28 mouse cellular contexts compared by ENCODE assay signal in genomic region chr12:77519534-77520102, GRCm38 (mm10).
DNase-seq lines count a peak whose midpoint lies in the region; ATAC-seq and TF ChIP-seq lines count a peak whose summit lies in the region.
"Had no signal": no experiment of that assay in that cellular context is flagged by ENCODE, and none has a peak within 500 bp of the region (broad histone marks: within the 10 kb centered on the region; RNA-seq: fewer than 3 reads in every experiment).

No protein-coding gene starts in this region.

- H3K27ac ChIP-seq in midbrain, embryonic 10.5 days (replicated peaks) = 0 out of 2 replicates have a peak overlapping the region, but pooled peaks have one; percentile 46
- no peak overlapping the region for H3K27ac ChIP-seq in midbrain, embryonic 15.5 days
- H3K27ac ChIP-seq in limb, embryonic 10.5 days = peak overlapping the region; percentile 64
- H3K27ac ChIP-seq in lung, embryonic 14.5 days (ENCODE audit: low read depth) = peak overlapping the region; percentile 70
- H3K27ac ChIP-seq: forebrain, embryonic 12.5 days; hindbrain, embryonic 15.5 days; liver, embryonic 14.5 days; midbrain, embryonic 12.5 days; neural tube, embryonic 13.5 days had no signal

- H3K27me3 ChIP-seq in midbrain, embryonic 10.5 days (ENCODE audit: low read depth, poor library complexity, severe bottlenecking) = no peaks in the 10 kb centered on the region
- H3K27me3 ChIP-seq in midbrain, embryonic 15.5 days (replicated peaks) = no peaks in the 10 kb centered on the region
- no peaks in the 10 kb centered on the region for H3K27me3 ChIP-seq in limb, embryonic 10.5 days (ENCODE audit: low read depth, poor library complexity, severe bottlenecking)
- no peaks in the 10 kb centered on the region for H3K27me3 ChIP-seq in lung, embryonic 14.5 days (ENCODE audit: insufficient read depth, low read length)
- H3K27me3 ChIP-seq: forebrain, embryonic 12.5 days; hindbrain, embryonic 15.5 days; midbrain, embryonic 12.5 days; neural tube, embryonic 13.5 days had no signal

- H3K36me3 ChIP-seq in midbrain, embryonic 10.5 days = no peaks in the 10 kb centered on the region
- no peaks in the 10 kb centered on the region for H3K36me3 ChIP-seq in midbrain, embryonic 15.5 days (replicated peaks)
- H3K36me3 ChIP-seq in limb, embryonic 10.5 days = no peaks in the 10 kb centered on the region
- H3K36me3 ChIP-seq in lung, embryonic 14.5 days (ENCODE audit: insufficient read depth) = no peaks in the 10 kb centered on the region
- H3K36me3 ChIP-seq: forebrain, embryonic 12.5 days; heart, embryonic 12.5 days; hindbrain, embryonic 15.5 days; midbrain, embryonic 12.5 days; neural tube, embryonic 13.5 days had no signal

- no peak overlapping the region for H3K9ac ChIP-seq in midbrain, embryonic 15.5 days
- H3K9ac ChIP-seq in lung, embryonic 14.5 days = no peak overlapping the region
- H3K9ac ChIP-seq: forebrain, embryonic 12.5 days; heart, embryonic 12.5 days; hindbrain, embryonic 15.5 days; liver, embryonic 14.5 days; midbrain, embryonic 12.5 days; neural tube, embryonic 13.5 days had no signal

- ATAC-seq in midbrain, embryonic 15.5 days (replicated peaks) = no peak
- ATAC-seq in lung, embryonic 14.5 days (ENCODE audit: insufficient read depth) = peak; percentile 92
- no peak for ATAC-seq in megakaryocyte progenitor cell, adult 5-6 weeks (replicated peaks; ENCODE audit: poor library complexity)
- no peak for ATAC-seq in megakaryocyte, adult 5-6 weeks (ENCODE audit: poor library complexity, severe bottlenecking)
- ATAC-seq: CD4-positive, CD25-positive, alpha-beta regulatory T cell, adult 4 months; inflammation-experienced regulatory T-cells, adult 6 months had no signal

- peaks cover 9% of the 10 kb centered on the region for H3K4me1 ChIP-seq in midbrain, embryonic 10.5 days
- H3K4me1 ChIP-seq in midbrain, embryonic 15.5 days = no peaks in the 10 kb centered on the region
- H3K4me1 ChIP-seq in limb, embryonic 10.5 days = peaks cover 29% of the 10 kb centered on the region
- H3K4me1 ChIP-seq in lung, embryonic 14.5 days (ENCODE audit: insufficient read depth) = no peaks in the 10 kb centered on the region
- H3K4me1 ChIP-seq: forebrain, embryonic 12.5 days; heart, embryonic 12.5 days; hindbrain, embryonic 15.5 days; midbrain, embryonic 12.5 days; neural tube, embryonic 13.5 days had no signal

- WGBS in midbrain, embryonic 10.5 days = 76% methylated on average over 6 of the region's 6 CpGs
- 78% methylated on average over 6 of the region's 6 CpGs for WGBS in midbrain, embryonic 15.5 days
- 83% methylated on average over 6 of the region's 6 CpGs for WGBS in limb, embryonic 10.5 days
- 47% methylated on average over 6 of the region's 6 CpGs for WGBS in lung, embryonic 14.5 days

- no peaks in the 10 kb centered on the region for H3K9me3 ChIP-seq in midbrain, embryonic 10.5 days (replicated peaks)
- no peaks in the 10 kb centered on the region for H3K9me3 ChIP-seq in midbrain, embryonic 15.5 days
- H3K9me3 ChIP-seq in limb, embryonic 10.5 days (replicated peaks) = no peaks in the 10 kb centered on the region
- no peaks in the 10 kb centered on the region for H3K9me3 ChIP-seq in lung, embryonic 14.5 days (ENCODE audit: low read depth, low read length)
- H3K9me3 ChIP-seq: forebrain, embryonic 12.5 days; heart, embryonic 12.5 days; hindbrain, embryonic 15.5 days; midbrain, embryonic 12.5 days; neural tube, embryonic 13.5 days had no signal

- no peak overlapping the region for H3K4me2 ChIP-seq in midbrain, embryonic 15.5 days
- no peak overlapping the region for H3K4me2 ChIP-seq in lung, embryonic 14.5 days
- H3K4me2 ChIP-seq: forebrain, embryonic 12.5 days; heart, embryonic 12.5 days; hindbrain, embryonic 15.5 days; midbrain, embryonic 12.5 days; neural tube, embryonic 13.5 days had no signal

- no peak for DNase-seq in midbrain, embryonic 10.5 days (ENCODE audit: low spot score)
- DNase-seq in limb, embryonic 10.5 days (ENCODE audit: low spot score) = no peak
- peak; percentile 61 for DNase-seq in lung, embryonic 14.5 days
- DNase-seq in lung, postnatal 14 days = peak; percentile 33
- DNase-seq in kidney, adult 8-10 months = no peak
- DNase-seq: adrenal gland, postnatal 25 days; cerebellum, adult 18-20 months; cerebellum, postnatal 10 days; gastrocnemius, postnatal 14 days; heart, adult 18-20 months; kidney, adult 11 months; kidney, postnatal 14 days; layer of hippocampus, adult 9-11 months; liver; right cerebral cortex, postnatal 4 days; thymus, adult 18-20 months had no signal

- no peak overlapping the region for H3K4me3 ChIP-seq in midbrain, embryonic 10.5 days
- H3K4me3 ChIP-seq in midbrain, embryonic 15.5 days = no peak overlapping the region
- no peak overlapping the region for H3K4me3 ChIP-seq in limb, embryonic 10.5 days
- H3K4me3 ChIP-seq in lung, embryonic 14.5 days (ENCODE audit: low read depth, low read length) = no peak overlapping the region
- H3K4me3 ChIP-seq: erythroblast, embryonic 14.5 days; forebrain, embryonic 12.5 days; heart, embryonic 12.5 days; hindbrain, embryonic 15.5 days; midbrain, embryonic 12.5 days; neural tube, embryonic 13.5 days had no signal

- TF ChIP-seq CTCF in lung, embryonic 14.5 days (IDR thresholded peaks at IDR 0.05; ENCODE audit: low read depth) = no peak

Comparison
In these comparisons a context has a peak if more than half of its experiments do, and no peak if none do; other contexts are left out.
1. DNase-seq: peak in lung, embryonic 14.5 days (single experiment) and lung, postnatal 14 days (single experiment); none in midbrain, embryonic 10.5 days (single experiment), limb, embryonic 10.5 days (single experiment) and kidney, adult 8-10 months (0 of 2).